Mouse (Mus musculus): ENCODE data around the gene Cyp39a1. TPM values are rescaled to one million over a fixed set of nuclear protein-coding genes. Genes with fewer than 3 reads are reported as not detected.

Cyp39a1 gene
- total RNA-seq, 2 experiments from 2014 or later, result 8.0 to 8.4 TPM

GRCm38 (mm10) chr17:43754687-43755086 lies 87.5 kb downstream of the Cyp39a1 start:
- no peak for DNase-seq (ENCODE audit: low spot score in 2 of 2)

GRCm38 (mm10) chr17:43758607-43759259 lies 91.5 kb downstream of the Cyp39a1 start:
- DNase-seq (ENCODE audit: low spot score in 2 of 2), result no peak

DNA sequence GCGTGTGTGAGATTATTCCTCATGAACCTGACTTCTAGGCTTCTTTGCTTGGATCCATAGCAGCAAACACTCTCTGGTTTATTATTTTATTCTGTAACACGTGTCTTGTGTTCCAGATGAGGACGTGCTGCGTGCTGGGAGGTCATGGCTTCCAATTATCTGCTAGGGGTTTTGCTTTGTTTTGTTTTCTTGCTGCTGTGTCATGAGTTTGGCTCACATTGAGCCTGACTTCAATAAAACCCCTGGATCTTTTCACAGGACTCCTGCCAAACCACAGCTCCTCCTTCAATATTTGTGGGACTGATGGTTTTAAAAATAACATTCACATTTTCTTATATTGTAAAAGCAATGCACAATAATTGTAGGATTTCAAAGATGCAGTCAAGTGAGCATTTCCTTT lies 117.3 kb downstream of the Cyp39a1 start:
- peak in 1 of 2 experiments; percentile 15 for DNase-seq (ENCODE audit: low spot score in 2 of 2)

DNA sequence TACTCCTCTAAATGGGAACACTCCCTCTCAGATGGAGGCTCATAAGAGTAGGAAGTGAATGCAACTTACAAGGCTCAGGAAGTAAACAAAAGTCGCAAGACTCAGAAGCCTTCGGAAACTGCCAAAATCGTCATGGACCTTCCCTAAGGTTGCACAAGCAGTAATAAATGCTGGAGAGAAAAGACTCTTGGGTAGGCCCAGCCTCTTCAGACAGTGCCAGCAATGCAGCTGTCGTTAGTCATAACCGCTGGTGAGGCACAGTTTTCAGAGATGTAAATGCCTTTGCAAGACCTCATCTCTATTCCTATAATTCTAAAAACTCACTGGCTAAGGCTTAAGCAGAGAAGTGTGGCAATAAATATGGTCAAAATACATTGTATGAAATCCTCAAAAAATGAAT lies 121.0 kb downstream of the Cyp39a1 start:
- DNase-seq (ENCODE audit: low spot score in 2 of 2), result no peak

GRCm38 (mm10) chr17:43789376-43789775 lies 122.2 kb downstream of the Cyp39a1 start:
- DNase-seq (ENCODE audit: low spot score in 2 of 2), result no peak

- no peak for DNase-seq (ENCODE audit: low spot score in 2 of 2)
Observed at GRCm38 (mm10) chr17:43791751-43792150, 124.5 kb downstream of the Cyp39a1 start.

DNA sequence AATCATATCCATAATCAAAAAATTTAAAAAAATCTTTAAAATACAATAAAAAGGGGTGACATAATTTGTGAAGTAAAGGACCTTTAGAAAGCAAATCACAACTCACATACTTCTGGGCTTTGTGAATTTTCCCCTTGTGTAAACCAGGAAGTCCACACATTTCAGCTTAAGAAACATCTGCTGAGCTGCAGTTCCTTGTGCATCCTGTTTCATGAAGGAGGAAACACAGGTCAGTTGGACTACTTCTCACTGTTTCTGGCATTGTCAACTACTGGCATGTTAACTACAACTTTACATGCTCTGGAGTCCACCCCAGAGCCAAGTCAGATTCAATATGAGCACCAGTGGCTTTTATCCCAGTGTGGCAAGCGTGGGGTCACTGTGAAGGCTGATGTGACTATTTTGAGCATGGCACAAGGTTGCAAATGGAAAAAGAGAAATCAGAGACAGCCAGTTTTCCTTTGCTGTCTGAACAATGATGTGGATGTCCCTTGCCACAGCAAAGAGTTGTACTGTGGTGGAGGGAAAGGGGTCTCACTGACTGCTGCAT lies 127.6 kb downstream of the Cyp39a1 start:
- no peak for DNase-seq (ENCODE audit: low spot score in 2 of 2)

Other genes starting within 250 kb of the Cyp39a1 start
- gene Mep1a, start 164.6 kb upstream of the Cyp39a1 start, total RNA-seq (2021), result not detected
- gene Ankrd66, start 123.8 kb upstream of the Cyp39a1 start, total RNA-seq (2021), result not detected
- gene Pla2g7, start 99.3 kb upstream of the Cyp39a1 start, total RNA-seq (2021), result 1 to 10 TPM; 3.7 to 5.2 TPM
- gene Tdrd6, start 37.1 kb upstream of the Cyp39a1 start, total RNA-seq (2021), result under 1 TPM; 0.10 to 0.34 TPM
- gene Slc25a27, start 211 bp upstream of the Cyp39a1 start, total RNA-seq (2021), result 1 to 10 TPM; 4.1 to 6.7 TPM
- 10 to 100 TPM; 24.0 to 25.1 TPM for gene Rcan2, start 133.9 kb downstream of the Cyp39a1 start, total RNA-seq (2021)

Data from gastrocnemius, postnatal 4 days (tissue).